Mouse (Mus musculus): ENCODE results near the gene Polr3g. TPM values are rescaled to one million over a fixed set of nuclear protein-coding genes. Genes with fewer than 3 reads are reported as not detected.
A peak's percentile ranks its signal among the peaks of the same experiment; 100 is the strongest.

The Polr3g gene
- polyA plus RNA-seq, 1 experiment from 2014 or later, result 15.8 TPM

DNA sequence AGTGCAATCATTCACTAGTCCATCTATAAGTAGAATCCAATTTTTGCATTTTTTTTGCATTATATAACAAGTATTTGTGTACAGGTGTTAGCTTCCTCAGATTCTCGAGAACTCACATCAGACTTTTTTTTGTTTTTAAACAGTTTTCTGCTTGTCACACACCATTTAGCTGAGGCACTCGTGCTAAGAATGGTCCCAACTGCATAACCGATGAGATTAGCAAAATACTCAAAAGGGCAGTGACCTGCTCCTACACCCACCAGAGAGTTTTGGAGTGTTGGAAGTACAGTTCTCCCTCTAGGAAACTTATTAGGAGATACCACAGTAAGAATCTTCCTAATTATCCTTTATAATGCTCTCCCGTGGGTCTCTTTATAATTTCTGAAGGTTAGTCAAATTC is 1.0 kb downstream of the Polr3g start:
- Histone ChIP-seq H3K27me3 (ENCODE audit: control insufficient read depth, insufficient read depth, low read length) (no peaks in the 10 kb centered on the region), H3K4me2 (ENCODE audit: low read length) (peak overlapping the region; percentile 93), H3K9me3 (ENCODE audit: control insufficient read depth, low read length) (no peaks in the 10 kb centered on the region), H3K27ac (replicated peaks in 1 of 2; ENCODE audit: control insufficient read depth in 1 of 2, insufficient read depth in 1 of 2, low read depth in 2 of 2, low read length in 2 of 2) (no peak overlapping the region), H3K4me1 (ENCODE audit: control insufficient read depth in 2 of 2, insufficient read depth in 2 of 2, low read length in 2 of 2) (peaks cover 0 to 19% of the 10 kb centered on the region in 2 experiments), H3K4me3 (ENCODE audit: control insufficient read depth in 1 of 2, insufficient read depth in 1 of 2, low read depth in 1 of 2, low read length in 2 of 2) (peak overlapping the region; percentile 64 to 82), H3K9ac (ENCODE audit: low read length) (peak overlapping the region; percentile 79), H3K36me3 (ENCODE audit: control insufficient read depth, insufficient read depth, low read length) (no peaks in the 10 kb centered on the region)
- no peak for ATAC-seq (ENCODE audit: insufficient number of reproducible peaks, insufficient read depth, low FRiP score, low read depth)
- WGBS, result 28% methylated on average over 4 of the region's 4 CpGs

DNA sequence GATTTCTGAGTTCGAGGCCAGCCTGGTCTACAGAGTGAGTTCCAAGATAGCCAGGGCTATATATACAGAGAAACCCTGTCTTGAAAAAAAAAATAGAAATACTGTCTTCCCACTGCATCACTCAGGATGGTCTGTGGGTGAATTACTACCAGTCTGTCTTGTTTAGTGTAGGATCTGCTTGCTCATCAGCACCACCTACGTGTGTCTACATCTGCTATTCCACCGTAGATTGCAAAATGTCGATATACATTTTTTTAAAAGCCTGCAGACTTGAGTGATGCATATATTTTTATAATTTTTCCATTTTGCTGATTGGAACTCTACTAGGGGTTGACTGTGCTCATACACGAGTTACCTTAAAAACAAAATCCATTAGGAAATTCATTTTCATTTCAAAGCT is 4.5 kb downstream of the Polr3g start:
- Histone ChIP-seq H3K36me3 (ENCODE audit: control insufficient read depth, insufficient read depth, low read length) (no peaks in the 10 kb centered on the region; the same call in 1 of the 2 replicates), H3K27ac (replicated peaks in 1 of 2; ENCODE audit: control insufficient read depth in 1 of 2, insufficient read depth in 1 of 2, low read depth in 2 of 2, low read length in 2 of 2) (no peak overlapping the region), H3K4me3 (ENCODE audit: control insufficient read depth in 1 of 2, insufficient read depth in 1 of 2, low read depth in 1 of 2, low read length in 2 of 2) (no peak overlapping the region), H3K4me1 (ENCODE audit: control insufficient read depth in 2 of 2, insufficient read depth in 2 of 2, low read length in 2 of 2) (peaks cover 0 to 16% of the 10 kb centered on the region in 2 experiments), H3K9me3 (ENCODE audit: control insufficient read depth, low read length) (no peaks in the 10 kb centered on the region), H3K9ac (ENCODE audit: low read length) (no peak overlapping the region), H3K4me2 (ENCODE audit: low read length) (no peak overlapping the region), H3K27me3 (ENCODE audit: control insufficient read depth, insufficient read depth, low read length) (no peaks in the 10 kb centered on the region)
- ATAC-seq (ENCODE audit: insufficient number of reproducible peaks, insufficient read depth, low FRiP score, low read depth), result no peak
- 92% methylated on average over 5 of the region's 5 CpGs for whole genome bisulfite sequencing

DNA sequence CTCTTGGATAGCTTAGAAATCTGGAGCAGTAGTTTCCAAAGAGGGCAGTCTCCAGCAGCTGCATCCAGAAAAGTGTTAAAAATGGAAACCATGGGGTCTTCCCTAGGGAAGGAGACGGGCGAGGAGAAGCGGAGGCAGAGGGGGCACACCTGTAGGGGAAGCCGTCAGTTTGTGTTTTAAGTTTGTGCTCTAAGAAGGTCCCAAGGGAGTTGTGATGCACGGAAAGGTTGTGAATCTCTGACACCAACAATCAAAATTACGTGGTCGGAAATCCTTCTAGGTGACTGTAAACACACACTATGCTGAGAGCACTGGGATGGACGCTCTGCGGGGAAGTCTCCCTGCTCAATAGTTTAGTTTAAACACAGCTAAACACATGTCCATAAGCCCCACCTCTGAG is 7.2 kb downstream of the Polr3g start:
- ATAC-seq (ENCODE audit: insufficient number of reproducible peaks, insufficient read depth, low FRiP score, low read depth), result no peak
- 88% methylated on average over 9 of the region's 9 CpGs for whole genome bisulfite sequencing
- no peak overlapping the region for H3K4me2 ChIP-seq (ENCODE audit: low read length)

DNA sequence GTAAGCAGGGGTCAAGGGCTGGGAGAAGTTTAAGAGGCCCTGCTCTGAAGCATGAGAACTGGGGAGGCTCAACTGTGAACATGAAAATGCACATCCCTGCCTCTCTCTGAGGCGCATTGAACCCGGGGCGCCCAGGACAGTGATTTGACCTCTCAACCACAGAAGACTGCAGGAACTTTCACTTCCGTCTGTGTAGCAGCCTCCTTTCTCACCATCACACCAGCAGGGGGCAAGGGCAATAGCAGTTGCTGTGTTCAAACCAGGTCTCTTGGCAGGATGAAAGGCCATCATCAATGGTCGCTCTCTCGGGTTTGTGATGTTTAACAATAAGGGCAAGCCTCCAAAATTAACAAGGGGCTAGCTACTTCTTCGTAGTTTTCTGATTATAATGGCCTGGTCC is 7.7 kb downstream of the Polr3g start:
- no peak overlapping the region for H3K9ac ChIP-seq (ENCODE audit: low read length)
- H3K9me3 ChIP-seq (ENCODE audit: control insufficient read depth, low read length), result no peaks in the 10 kb centered on the region
- H3K4me3 ChIP-seq (ENCODE audit: control insufficient read depth in 1 of 2, insufficient read depth in 1 of 2, low read depth in 1 of 2, low read length in 2 of 2), result no peak overlapping the region
- 73% methylated on average over 7 of the region's 7 CpGs for WGBS
- H3K27ac ChIP-seq (replicated peaks in 1 of 2; ENCODE audit: control insufficient read depth in 1 of 2, insufficient read depth in 1 of 2, low read depth in 2 of 2, low read length in 2 of 2), result no peak overlapping the region
- H3K27me3 ChIP-seq (ENCODE audit: control insufficient read depth, insufficient read depth, low read length), result no peaks in the 10 kb centered on the region
- H3K4me2 ChIP-seq (ENCODE audit: low read length), result no peak overlapping the region
- ATAC-seq (ENCODE audit: insufficient number of reproducible peaks, insufficient read depth, low FRiP score, low read depth), result no peak
- H3K4me1 ChIP-seq (ENCODE audit: control insufficient read depth in 2 of 2, insufficient read depth in 2 of 2, low read length in 2 of 2), result no peaks in the 10 kb centered on the region
- peaks cover 9% of the 10 kb centered on the region; the same call in 1 of the 2 replicates for H3K36me3 ChIP-seq (ENCODE audit: control insufficient read depth, insufficient read depth, low read length)

More for the DNA sequence above, 7.2 kb downstream of the Polr3g start:
- Histone ChIP-seq H3K4me3 (ENCODE audit: control insufficient read depth in 1 of 2, insufficient read depth in 1 of 2, low read depth in 1 of 2, low read length in 2 of 2) (no peak overlapping the region), H3K4me1 (ENCODE audit: control insufficient read depth in 2 of 2, insufficient read depth in 2 of 2, low read length in 2 of 2) (no peaks in the 10 kb centered on the region; a peak in 1 of 4 replicates), H3K9ac (ENCODE audit: low read length) (no peak overlapping the region), H3K27me3 (ENCODE audit: control insufficient read depth, insufficient read depth, low read length) (no peaks in the 10 kb centered on the region), H3K9me3 (ENCODE audit: control insufficient read depth, low read length) (no peaks in the 10 kb centered on the region), H3K27ac (replicated peaks in 1 of 2; ENCODE audit: control insufficient read depth in 1 of 2, insufficient read depth in 1 of 2, low read depth in 2 of 2, low read length in 2 of 2) (no peak overlapping the region), H3K36me3 (ENCODE audit: control insufficient read depth, insufficient read depth, low read length) (peaks cover 6% of the 10 kb centered on the region; the same call in 1 of the 2 replicates)

DNA sequence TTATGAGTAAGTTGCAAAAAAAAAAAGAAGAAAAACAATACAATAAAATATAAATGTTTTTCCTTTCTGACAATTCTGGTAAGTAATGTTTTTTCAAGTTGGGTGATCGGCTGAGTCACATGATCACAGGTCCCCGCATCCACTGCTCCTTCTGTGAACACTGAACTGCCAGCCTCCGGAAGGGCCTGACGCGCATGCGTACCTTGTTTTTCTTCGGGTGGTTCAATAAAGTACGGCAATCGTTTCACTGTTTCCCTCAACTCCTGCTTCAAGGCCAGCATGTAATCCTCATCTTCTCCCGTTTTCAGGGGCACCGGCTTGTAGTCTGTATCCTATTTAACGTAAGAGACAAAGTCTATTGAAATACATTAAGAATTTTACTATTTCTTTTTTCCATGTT is 16.4 kb downstream of the Polr3g start:
- H3K4me2 ChIP-seq (ENCODE audit: low read length), result no peak overlapping the region
- no peak overlapping the region for H3K9ac ChIP-seq (ENCODE audit: low read length)
- ATAC-seq (ENCODE audit: insufficient number of reproducible peaks, insufficient read depth, low FRiP score, low read depth), result no peak
- peaks cover 4 to 12% of the 10 kb centered on the region in 2 experiments; a peak in 3 of 4 replicates for H3K4me1 ChIP-seq (ENCODE audit: control insufficient read depth in 2 of 2, insufficient read depth in 2 of 2, low read length in 2 of 2)
- no peak overlapping the region for H3K27ac ChIP-seq (replicated peaks in 1 of 2; ENCODE audit: control insufficient read depth in 1 of 2, insufficient read depth in 1 of 2, low read depth in 2 of 2, low read length in 2 of 2)
- no peaks in the 10 kb centered on the region for H3K27me3 ChIP-seq (ENCODE audit: control insufficient read depth, insufficient read depth, low read length)
- peaks cover 28% of the 10 kb centered on the region for H3K36me3 ChIP-seq (ENCODE audit: control insufficient read depth, insufficient read depth, low read length)
- 93% methylated on average over 12 of the region's 12 CpGs for WGBS
- H3K4me3 ChIP-seq (ENCODE audit: control insufficient read depth in 1 of 2, insufficient read depth in 1 of 2, low read depth in 1 of 2, low read length in 2 of 2), result no peak overlapping the region
- H3K9me3 ChIP-seq (ENCODE audit: control insufficient read depth, low read length), result no peaks in the 10 kb centered on the region

DNA sequence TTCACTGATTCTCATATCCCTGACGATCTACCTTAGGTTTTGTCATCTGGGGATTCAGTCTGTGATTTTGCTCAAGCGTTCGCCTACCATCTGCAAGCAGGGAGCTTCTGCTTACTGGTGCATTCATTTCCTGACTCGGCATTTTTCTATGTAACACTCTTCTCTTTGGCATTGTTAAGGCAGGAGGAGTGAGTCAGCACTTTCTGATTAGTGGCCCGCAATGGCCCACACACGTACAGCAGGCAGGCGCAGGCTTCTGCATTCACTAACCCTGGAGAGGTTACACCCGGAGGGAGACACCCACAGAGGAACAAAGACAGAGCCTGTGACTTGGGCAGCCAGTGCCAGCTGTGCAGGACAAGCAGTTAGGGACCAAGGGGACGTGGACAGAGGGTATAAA is 19.2 kb downstream of the Polr3g start:
- ATAC-seq (ENCODE audit: insufficient number of reproducible peaks, insufficient read depth, low FRiP score, low read depth), result peak; percentile 56; the same call in 1 of the 2 replicates
- H3K9ac ChIP-seq (ENCODE audit: low read length), result no peak overlapping the region
- no peak overlapping the region for H3K4me2 ChIP-seq (ENCODE audit: low read length)
- peaks cover 4 to 12% of the 10 kb centered on the region in 2 experiments; a peak in 3 of 4 replicates for H3K4me1 ChIP-seq (ENCODE audit: control insufficient read depth in 2 of 2, insufficient read depth in 2 of 2, low read length in 2 of 2)
- WGBS, result 38% methylated on average over 9 of the region's 9 CpGs
- H3K9me3 ChIP-seq (ENCODE audit: control insufficient read depth, low read length), result no peaks in the 10 kb centered on the region
- H3K27ac ChIP-seq (replicated peaks in 1 of 2; ENCODE audit: control insufficient read depth in 1 of 2, insufficient read depth in 1 of 2, low read depth in 2 of 2, low read length in 2 of 2), result peak overlapping the region; percentile 3 to 20; a peak in 3 of 4 replicates
- H3K36me3 ChIP-seq (ENCODE audit: control insufficient read depth, insufficient read depth, low read length), result peaks cover 21% of the 10 kb centered on the region
- H3K4me3 ChIP-seq (ENCODE audit: control insufficient read depth in 1 of 2, insufficient read depth in 1 of 2, low read depth in 1 of 2, low read length in 2 of 2), result no peak overlapping the region
- no peaks in the 10 kb centered on the region for H3K27me3 ChIP-seq (ENCODE audit: control insufficient read depth, insufficient read depth, low read length)

DNA sequence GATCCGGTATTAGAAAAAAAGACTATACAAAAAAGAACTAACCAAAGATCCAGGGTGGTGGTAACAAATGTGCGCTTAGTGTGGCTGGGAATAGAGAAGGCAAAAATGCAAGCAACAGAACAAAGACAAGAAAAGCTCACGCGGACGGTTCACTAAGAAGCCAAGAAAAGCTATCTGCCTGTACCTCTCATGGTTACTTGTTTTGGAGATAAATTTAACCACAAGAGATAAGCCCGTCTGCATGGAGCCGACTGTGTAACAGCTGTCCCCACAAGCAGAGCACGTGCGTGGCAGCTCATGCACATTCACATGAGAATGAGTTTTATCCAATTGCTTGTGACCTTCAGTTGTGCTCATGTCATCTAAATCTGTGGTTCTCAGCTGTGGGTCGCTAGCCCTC is 20.3 kb downstream of the Polr3g start:
- WGBS, result 16% methylated on average over 10 of the region's 10 CpGs
- 0 out of 2 replicates have a peak, but pooled peaks have one; percentile 54 for ATAC-seq (ENCODE audit: insufficient number of reproducible peaks, insufficient read depth, low FRiP score, low read depth)

DNA sequence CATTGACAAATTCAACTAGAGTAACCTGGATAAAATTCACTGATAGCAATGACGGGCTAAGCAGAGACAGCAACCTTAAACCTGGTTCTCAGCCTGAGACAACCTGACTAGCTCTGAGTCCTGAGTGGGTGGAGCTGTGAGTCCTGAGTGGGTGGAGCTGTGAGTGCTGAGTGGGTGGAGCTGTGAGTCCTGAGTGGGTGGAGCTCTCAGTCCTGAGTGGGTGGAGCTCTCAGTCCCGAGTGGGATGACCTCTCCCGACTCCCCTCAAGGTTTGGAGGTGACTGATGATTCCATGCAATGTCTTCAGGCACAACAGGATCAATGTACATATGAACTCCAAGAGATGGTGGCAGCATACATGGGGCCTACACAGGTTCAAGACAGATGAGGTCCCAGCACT is 21.2 kb downstream of the Polr3g start:
- ATAC-seq (ENCODE audit: insufficient number of reproducible peaks, insufficient read depth, low FRiP score, low read depth), result no peak
- peaks cover 28% of the 10 kb centered on the region for H3K36me3 ChIP-seq (ENCODE audit: control insufficient read depth, insufficient read depth, low read length)
- WGBS, result 90% methylated on average over 3 of the region's 3 CpGs

More for the DNA sequence above, 20.3 kb downstream of the Polr3g start:
- Histone ChIP-seq H3K27me3 (ENCODE audit: control insufficient read depth, insufficient read depth, low read length) (no peaks in the 10 kb centered on the region), H3K36me3 (ENCODE audit: control insufficient read depth, insufficient read depth, low read length) (peaks cover 27% of the 10 kb centered on the region), H3K4me3 (ENCODE audit: control insufficient read depth in 1 of 2, insufficient read depth in 1 of 2, low read depth in 1 of 2, low read length in 2 of 2) (no peak overlapping the region), H3K9ac (ENCODE audit: low read length) (no peak overlapping the region), H3K4me1 (ENCODE audit: control insufficient read depth in 2 of 2, insufficient read depth in 2 of 2, low read length in 2 of 2) (peaks cover 4 to 12% of the 10 kb centered on the region in 2 experiments; a peak in 3 of 4 replicates), H3K27ac (replicated peaks in 1 of 2; ENCODE audit: control insufficient read depth in 1 of 2, insufficient read depth in 1 of 2, low read depth in 2 of 2, low read length in 2 of 2) (peak overlapping the region; percentile 43 to 60; a peak in 3 of 4 replicates), H3K9me3 (ENCODE audit: control insufficient read depth, low read length) (no peaks in the 10 kb centered on the region), H3K4me2 (ENCODE audit: low read length) (peak overlapping the region; percentile 42)

More for the DNA sequence above, 21.2 kb downstream of the Polr3g start:
- Histone ChIP-seq H3K9ac (ENCODE audit: low read length) (no peak overlapping the region), H3K4me2 (ENCODE audit: low read length) (no peak overlapping the region), H3K4me1 (ENCODE audit: control insufficient read depth in 2 of 2, insufficient read depth in 2 of 2, low read length in 2 of 2) (peaks cover 4 to 12% of the 10 kb centered on the region in 2 experiments; a peak in 3 of 4 replicates), H3K9me3 (ENCODE audit: control insufficient read depth, low read length) (no peaks in the 10 kb centered on the region), H3K27me3 (ENCODE audit: control insufficient read depth, insufficient read depth, low read length) (no peaks in the 10 kb centered on the region), H3K27ac (replicated peaks in 1 of 2; ENCODE audit: control insufficient read depth in 1 of 2, insufficient read depth in 1 of 2, low read depth in 2 of 2, low read length in 2 of 2) (no peak overlapping the region), H3K4me3 (ENCODE audit: control insufficient read depth in 1 of 2, insufficient read depth in 1 of 2, low read depth in 1 of 2, low read length in 2 of 2) (no peak overlapping the region)
